ENCODE assay signal across 13 mouse cellular contexts in the genomic region with DNA sequence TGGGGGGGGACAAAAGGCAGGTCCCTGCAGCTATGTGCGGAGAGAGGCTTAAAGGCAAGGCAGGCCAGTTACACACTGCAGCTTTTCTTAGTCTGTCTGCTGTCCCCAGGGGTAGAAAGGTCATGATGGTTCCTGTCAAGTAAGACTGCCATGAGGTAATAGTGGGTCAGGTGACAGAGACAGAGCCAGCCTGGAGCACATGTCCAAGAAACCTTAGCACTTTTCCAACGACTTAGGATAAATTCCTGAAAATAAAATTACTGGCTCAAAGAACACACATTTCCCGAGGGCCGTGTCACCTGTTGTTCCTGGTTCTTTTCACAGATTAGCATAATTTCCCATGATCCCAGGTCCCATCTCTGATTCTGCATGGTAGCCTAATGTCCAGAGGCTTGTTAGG. TPM values are rescaled to one million over a fixed set of nuclear protein-coding genes. Genes with fewer than 3 reads are reported as not detected.
DNase-seq lines count a peak whose midpoint lies in the region; ATAC-seq lines count a peak whose summit lies in the region.
"Had no signal": no experiment of that assay in that cellular context is flagged by ENCODE, and none has a peak within 500 bp of the region (broad histone marks: within the 10 kb centered on the region; RNA-seq: fewer than 3 reads in every experiment).

No protein-coding gene starts in this region.

- no peak overlapping the region for H3K4me3 ChIP-seq in heart, embryonic 14.5 days (ENCODE audit: control insufficient read depth in 1 of 2, insufficient read depth in 1 of 2, low read depth in 1 of 2, low read length in 2 of 2)
- no peak overlapping the region for H3K4me3 ChIP-seq in midbrain, embryonic 11.5 days (ENCODE audit: low read depth, low read length)
- no peak overlapping the region for H3K4me3 ChIP-seq in midbrain, embryonic 15.5 days
- no peak overlapping the region for H3K4me3 ChIP-seq in forebrain, embryonic 13.5 days
- H3K4me3 ChIP-seq in stomach, embryonic 14.5 days (ENCODE audit: low read depth, low read length) = no peak overlapping the region

- H3K9me3 ChIP-seq in heart, embryonic 14.5 days (ENCODE audit: control insufficient read depth, low read length) = no peaks in the 10 kb centered on the region
- H3K9me3 ChIP-seq in midbrain, embryonic 11.5 days (ENCODE audit: control insufficient read depth, low read length) = no peaks in the 10 kb centered on the region
- no peaks in the 10 kb centered on the region for H3K9me3 ChIP-seq in midbrain, embryonic 15.5 days
- H3K9me3 ChIP-seq in forebrain, embryonic 13.5 days (replicated peaks) = no peaks in the 10 kb centered on the region
- no peaks in the 10 kb centered on the region for H3K9me3 ChIP-seq in stomach, embryonic 14.5 days (ENCODE audit: control insufficient read depth, low read depth, low read length)

- H3K9ac ChIP-seq in heart, embryonic 14.5 days (ENCODE audit: low read length) = peak overlapping the region; percentile 41; the same call in 1 of the 2 replicates
- no peak overlapping the region for H3K9ac ChIP-seq in midbrain, embryonic 11.5 days (ENCODE audit: low read length)
- H3K9ac ChIP-seq in midbrain, embryonic 15.5 days = no peak overlapping the region
- 0 out of 2 replicates have a peak overlapping the region, but pooled peaks have one; percentile 3 for H3K9ac ChIP-seq in forebrain, embryonic 13.5 days
- no peak overlapping the region for H3K9ac ChIP-seq in stomach, embryonic 14.5 days (replicated peaks; ENCODE audit: low read depth, low read length)

- H3K4me1 ChIP-seq in heart, embryonic 14.5 days (ENCODE audit: control insufficient read depth in 2 of 2, insufficient read depth in 2 of 2, low read length in 2 of 2) = peaks cover 22 to 39% of the 10 kb centered on the region in 2 experiments
- H3K4me1 ChIP-seq in midbrain, embryonic 11.5 days (ENCODE audit: control insufficient read depth, insufficient read depth, low read length) = peaks cover 41% of the 10 kb centered on the region
- peaks cover 33% of the 10 kb centered on the region for H3K4me1 ChIP-seq in midbrain, embryonic 15.5 days
- H3K4me1 ChIP-seq in forebrain, embryonic 13.5 days = peaks cover 54% of the 10 kb centered on the region
- peaks cover 38% of the 10 kb centered on the region for H3K4me1 ChIP-seq in stomach, embryonic 14.5 days (ENCODE audit: control insufficient read depth, insufficient read depth, low read length)

- WGBS in heart, embryonic 14.5 days = 48% methylated on average over 4 of the region's 4 CpGs
- WGBS in midbrain, embryonic 11.5 days = 21% methylated on average over 4 of the region's 4 CpGs
- WGBS in midbrain, embryonic 15.5 days = 14% methylated on average over 4 of the region's 4 CpGs
- WGBS in forebrain, embryonic 13.5 days = 16% methylated on average over 4 of the region's 4 CpGs
- WGBS in stomach, embryonic 14.5 days = 41% methylated on average over 4 of the region's 4 CpGs

- no peak for DNase-seq in heart, adult 18-20 months
- peak; percentile 85 for DNase-seq in midbrain, embryonic 11.5 days (ENCODE audit: low spot score, missing footprints)
- no peak for DNase-seq in urinary bladder, postnatal 25 days (ENCODE audit: low spot score)
- DNase-seq: cerebellum, adult 2 months; kidney, adult 9 months; lung, postnatal 4 days; right cerebral cortex, postnatal 14 days had no signal

- H3K36me3 ChIP-seq in heart, embryonic 14.5 days (ENCODE audit: control insufficient read depth, insufficient read depth, low read length) = peaks cover 3% of the 10 kb centered on the region; the same call in 1 of the 2 replicates
- H3K36me3 ChIP-seq in midbrain, embryonic 11.5 days (ENCODE audit: control insufficient read depth, insufficient read depth, low read length) = no peaks in the 10 kb centered on the region
- no peaks in the 10 kb centered on the region for H3K36me3 ChIP-seq in midbrain, embryonic 15.5 days (replicated peaks)
- no peaks in the 10 kb centered on the region for H3K36me3 ChIP-seq in forebrain, embryonic 13.5 days (ENCODE audit: poor library complexity, severe bottlenecking)
- no peaks in the 10 kb centered on the region; the same call in 1 of the 2 replicates for H3K36me3 ChIP-seq in stomach, embryonic 14.5 days (ENCODE audit: control insufficient read depth, insufficient read depth, low read length)

- no peak overlapping the region for H3K4me2 ChIP-seq in heart, embryonic 14.5 days (ENCODE audit: low read length)
- H3K4me2 ChIP-seq in midbrain, embryonic 11.5 days = no peak overlapping the region
- no peak overlapping the region for H3K4me2 ChIP-seq in midbrain, embryonic 15.5 days
- peak overlapping the region; percentile 36 for H3K4me2 ChIP-seq in forebrain, embryonic 13.5 days
- H3K4me2 ChIP-seq in stomach, embryonic 14.5 days (replicated peaks; ENCODE audit: low read depth, low read length) = no peak overlapping the region

- ATAC-seq in heart, embryonic 14.5 days (ENCODE audit: insufficient number of reproducible peaks, insufficient read depth, low FRiP score, low read depth) = no peak
- ATAC-seq in midbrain, embryonic 11.5 days (ENCODE audit: low FRiP score) = no peak
- ATAC-seq in midbrain, embryonic 15.5 days (replicated peaks) = no peak
- ATAC-seq in forebrain, embryonic 13.5 days = no peak
- ATAC-seq in stomach, embryonic 14.5 days (ENCODE audit: insufficient number of reproducible peaks, insufficient read depth, low FRiP score, low read depth) = no peak

- H3K27me3 ChIP-seq in heart, embryonic 14.5 days (ENCODE audit: control insufficient read depth, insufficient read depth, low read length) = no peaks in the 10 kb centered on the region
- peaks cover 4% of the 10 kb centered on the region; the same call in 1 of the 2 replicates for H3K27me3 ChIP-seq in midbrain, embryonic 11.5 days (ENCODE audit: control insufficient read depth, insufficient read depth, low read length)
- H3K27me3 ChIP-seq in midbrain, embryonic 15.5 days (replicated peaks) = peaks cover 7% of the 10 kb centered on the region; the same call in 1 of the 2 replicates
- no peaks in the 10 kb centered on the region for H3K27me3 ChIP-seq in forebrain, embryonic 13.5 days
- H3K27me3 ChIP-seq in stomach, embryonic 14.5 days (ENCODE audit: control insufficient read depth, insufficient read depth, low read length) = no peaks in the 10 kb centered on the region

- peak overlapping the region in 1 of 2 experiments; percentile 37; a peak in 3 of 4 replicates for H3K27ac ChIP-seq in heart, embryonic 14.5 days (replicated peaks in 1 of 2; ENCODE audit: control insufficient read depth in 1 of 2, insufficient read depth in 1 of 2, low read depth in 2 of 2, low read length in 2 of 2)
- no peak overlapping the region for H3K27ac ChIP-seq in midbrain, embryonic 11.5 days (ENCODE audit: low read depth, low read length)
- H3K27ac ChIP-seq in midbrain, embryonic 15.5 days = no peak overlapping the region
- peak overlapping the region; percentile 73 for H3K27ac ChIP-seq in forebrain, embryonic 13.5 days
- H3K27ac ChIP-seq in stomach, embryonic 14.5 days (ENCODE audit: low read length) = 0 out of 2 replicates have a peak overlapping the region, but pooled peaks have one; percentile 24

RNA-seq across cellular contexts. Expression of gene Fzd2, which starts 6.1 kb away (rescaled TPM):
- 18.7 and 24.0 TPM in 2 replicates for polyA plus RNA-seq in heart, embryonic 14.5 days (2014; fragmentation: Nextera tagmentation; extraction: Ambion mirVana)
- 1 to 10 TPM; 2.0 to 2.2 TPM for total RNA-seq in heart, adult 18-20 months (2021)
- 27.1 and 27.3 TPM in 2 replicates for polyA plus RNA-seq in midbrain, embryonic 11.5 days (2014; fragmentation: Nextera tagmentation; extraction: Ambion mirVana)
- polyA plus RNA-seq in midbrain, embryonic 15.5 days (2015; fragmentation: Nextera tagmentation; extraction: Ambion mirVana) = 7.4 and 9.5 TPM in 2 replicates
- 22.0 and 24.4 TPM in 2 replicates for polyA plus RNA-seq in forebrain, embryonic 13.5 days (2015; fragmentation: Nextera tagmentation; extraction: Ambion mirVana)
- 30.5 and 30.6 TPM in 2 replicates for polyA plus RNA-seq in stomach, embryonic 14.5 days (2014; fragmentation: Nextera tagmentation; extraction: Ambion mirVana)

RNA-seq across cellular contexts. Expression of gene Gm11627, which starts 31.0 kb away (rescaled TPM):
- 12.6 and 13.9 TPM in 2 replicates for polyA plus RNA-seq in heart, embryonic 14.5 days (2014; fragmentation: Nextera tagmentation; extraction: Ambion mirVana)
- 1 to 10 TPM; 1.1 to 1.2 TPM for total RNA-seq in heart, adult 18-20 months (2021)
- polyA plus RNA-seq in midbrain, embryonic 11.5 days (2014; fragmentation: Nextera tagmentation; extraction: Ambion mirVana) = 13.9 and 14.6 TPM in 2 replicates
- polyA plus RNA-seq in midbrain, embryonic 15.5 days (2015; fragmentation: Nextera tagmentation; extraction: Ambion mirVana) = 1.9 and 3.4 TPM in 2 replicates
- 8.8 and 17.2 TPM in 2 replicates for polyA plus RNA-seq in forebrain, embryonic 13.5 days (2015; fragmentation: Nextera tagmentation; extraction: Ambion mirVana)
- polyA plus RNA-seq in stomach, embryonic 14.5 days (2014; fragmentation: Nextera tagmentation; extraction: Ambion mirVana) = 15.9 and 18.9 TPM in 2 replicates

RNA-seq across cellular contexts. Expression of gene Meioc, which starts 53.3 kb away (rescaled TPM):
- polyA plus RNA-seq in heart, embryonic 14.5 days (2014; fragmentation: Nextera tagmentation; extraction: Ambion mirVana) = 1.1 TPM in 2 replicates
- total RNA-seq in heart, adult 18-20 months (2021) = not detected
- 0.40 and 0.62 TPM in 2 replicates for polyA plus RNA-seq in midbrain, embryonic 11.5 days (2014; fragmentation: Nextera tagmentation; extraction: Ambion mirVana)
- polyA plus RNA-seq in midbrain, embryonic 15.5 days (2015; fragmentation: Nextera tagmentation; extraction: Ambion mirVana) = 0.13 TPM in 1 of 2 replicates, not detected in the other
- 0.09 and 0.13 TPM in 2 replicates for polyA plus RNA-seq in forebrain, embryonic 13.5 days (2015; fragmentation: Nextera tagmentation; extraction: Ambion mirVana)
- 0.80 and 1.2 TPM in 2 replicates for polyA plus RNA-seq in stomach, embryonic 14.5 days (2014; fragmentation: Nextera tagmentation; extraction: Ambion mirVana)
- total RNA-seq: CH12.LX; left cerebral cortex, postnatal 14 days had no signal
- polyA plus RNA-seq: cerebellum, adult 2 months had no signal

RNA-seq across cellular contexts. Expression of gene Gpatch8, which starts 54.1 kb away (rescaled TPM):
- polyA plus RNA-seq in heart, embryonic 14.5 days (2014; fragmentation: Nextera tagmentation; extraction: Ambion mirVana) = 30.7 and 36.9 TPM in 2 replicates
- 10 to 100 TPM; 17.3 to 18.6 TPM for total RNA-seq in heart, adult 18-20 months (2021)
- polyA plus RNA-seq in midbrain, embryonic 11.5 days (2014; fragmentation: Nextera tagmentation; extraction: Ambion mirVana) = 42.5 and 43.8 TPM in 2 replicates
- 72.7 and 76.4 TPM in 2 replicates for polyA plus RNA-seq in midbrain, embryonic 15.5 days (2015; fragmentation: Nextera tagmentation; extraction: Ambion mirVana)
- 75.1 and 83.8 TPM in 2 replicates for polyA plus RNA-seq in forebrain, embryonic 13.5 days (2015; fragmentation: Nextera tagmentation; extraction: Ambion mirVana)
- 55.4 and 64.7 TPM in 2 replicates for polyA plus RNA-seq in stomach, embryonic 14.5 days (2014; fragmentation: Nextera tagmentation; extraction: Ambion mirVana)

Comparison
In these comparisons a context has a peak if more than half of its experiments do, and no peak if none do; other contexts are left out.
1. H3K27ac ChIP-seq: peak in forebrain, embryonic 13.5 days (single experiment) and stomach, embryonic 14.5 days (single experiment); none in midbrain, embryonic 11.5 days (single experiment) and midbrain, embryonic 15.5 days (single experiment).
2. H3K9ac ChIP-seq: peak in heart, embryonic 14.5 days (single experiment) and forebrain, embryonic 13.5 days (single experiment); none in midbrain, embryonic 11.5 days (single experiment), midbrain, embryonic 15.5 days (single experiment) and stomach, embryonic 14.5 days (single experiment).